Mouse (Mus musculus) E14TG2a.4 (cell line): Measurements from ENCODE around the gene Cnpy4.

Experiments used
- CTCF ChIP-seq: conservative IDR thresholded peaks from 2 replicates; pipeline ENCODE4 v1.5.1; 2014; ENCODE audit warnings: low read length
- NANOG ChIP-seq: IDR thresholded peaks from 2 replicates; pipeline ENCODE4 v1.6.1; 2014; ENCODE audit warnings: borderline replicate concordance, low read length, mixed read lengths
- POU5F1 ChIP-seq: IDR thresholded peaks from 2 replicates; pipeline ENCODE4 v1.6.1; 2014; ENCODE audit warnings: low read length, borderline replicate concordance

- TF ChIP-seq CTCF (no peak), POU5F1 (no peak), NANOG (no peak)
Observed at GRCm38 (mm10) chr5:138233778-138234177, 46.5 kb downstream of the Cnpy4 start.
